8 mouse cellular contexts compared by ENCODE assay signal in the genomic region with DNA sequence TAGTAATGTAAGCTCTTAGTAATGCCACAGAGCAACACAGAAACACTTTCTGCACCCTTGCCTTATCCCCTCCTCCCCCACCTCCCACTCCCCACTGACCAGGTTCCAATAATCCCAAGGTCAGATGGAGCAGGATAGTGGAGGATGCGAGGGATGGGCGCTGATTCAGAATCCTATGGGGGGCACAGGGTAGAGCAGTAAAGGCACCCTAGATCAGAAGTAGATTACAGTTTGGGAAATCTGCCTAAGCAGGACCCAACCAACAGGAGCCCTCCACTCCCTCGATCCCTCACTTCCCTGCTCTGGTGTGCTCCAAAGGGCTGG. TPM values are rescaled to one million over a fixed set of nuclear protein-coding genes. Genes with fewer than 3 reads are reported as not detected.
DNase-seq lines count a peak whose midpoint lies in the region; ATAC-seq and TF ChIP-seq lines count a peak whose summit lies in the region.

No protein-coding gene starts in this region.

- no peak for DNase-seq in layer of hippocampus, adult 2 months (ENCODE audit: low spot score in 2 of 2)
- no peak for DNase-seq in layer of hippocampus, postnatal 36 days
- no peak for DNase-seq in layer of hippocampus, adult 18-20 months (ENCODE audit: low spot score in 2 of 2)
- DNase-seq in layer of hippocampus, adult 9-10 months (ENCODE audit: low spot score), result no peak
- no peak for DNase-seq in gastrocnemius, adult 8-10 months (ENCODE audit: low spot score in 2 of 2)

- WGBS in embryonic facial prominence, embryonic 13.5 days, result 4% methylated on average over 3 of the region's 3 CpGs
- WGBS in hindbrain, embryonic 16.5 days, result 11% methylated on average over 3 of the region's 3 CpGs
- WGBS in midbrain, embryonic 16.5 days, result 0% methylated on average over 3 of the region's 3 CpGs

- no peaks in the 10 kb centered on the region for H3K9me3 ChIP-seq in embryonic facial prominence, embryonic 13.5 days
- no peaks in the 10 kb centered on the region for H3K9me3 ChIP-seq in hindbrain, embryonic 16.5 days (ENCODE audit: control insufficient read depth, low read length)
- H3K9me3 ChIP-seq in midbrain, embryonic 16.5 days (replicated peaks; ENCODE audit: control insufficient read depth, low read length, poor library complexity, severe bottlenecking), result no peaks in the 10 kb centered on the region

- peak overlapping the region; percentile 67 for H3K4me3 ChIP-seq in layer of hippocampus, adult 2 months
- H3K4me3 ChIP-seq in embryonic facial prominence, embryonic 13.5 days, result peak overlapping the region; percentile 58
- peak overlapping the region; percentile 72 for H3K4me3 ChIP-seq in hindbrain, embryonic 16.5 days (ENCODE audit: low read length)
- peak overlapping the region; percentile 59 for H3K4me3 ChIP-seq in midbrain, embryonic 16.5 days (ENCODE audit: low read depth, low read length)

- no peak for TF ChIP-seq CTCF in layer of hippocampus, adult 2 months (conservative IDR thresholded peaks at IDR 0.05)

- H3K4me1 ChIP-seq in embryonic facial prominence, embryonic 13.5 days, result peaks cover 21% of the 10 kb centered on the region
- H3K4me1 ChIP-seq in hindbrain, embryonic 16.5 days (ENCODE audit: control insufficient read depth, insufficient read depth, low read depth, low read length), result peaks cover 8% of the 10 kb centered on the region
- peaks cover 6% of the 10 kb centered on the region; the same call in 1 of the 2 replicates for H3K4me1 ChIP-seq in midbrain, embryonic 16.5 days (ENCODE audit: control insufficient read depth, insufficient read depth, low read length)

- H3K4me2 ChIP-seq in embryonic facial prominence, embryonic 13.5 days, result peak overlapping the region; percentile 98
- H3K4me2 ChIP-seq in hindbrain, embryonic 16.5 days (ENCODE audit: low read length), result peak overlapping the region; percentile 100
- H3K4me2 ChIP-seq in midbrain, embryonic 16.5 days (ENCODE audit: low read length), result peak overlapping the region; percentile 95

- H3K27ac ChIP-seq in layer of hippocampus, adult 2 months, result peak overlapping the region; percentile 89; the same call in 1 of the 2 replicates
- H3K27ac ChIP-seq in embryonic facial prominence, embryonic 13.5 days, result no peak overlapping the region
- no peak overlapping the region for H3K27ac ChIP-seq in hindbrain, embryonic 16.5 days (ENCODE audit: low read depth, low read length)
- H3K27ac ChIP-seq in midbrain, embryonic 16.5 days (ENCODE audit: low read length), result no peak overlapping the region

- H3K36me3 ChIP-seq in embryonic facial prominence, embryonic 13.5 days, result no peaks in the 10 kb centered on the region
- H3K36me3 ChIP-seq in hindbrain, embryonic 16.5 days (ENCODE audit: control insufficient read depth, insufficient read depth, low read length), result no peaks in the 10 kb centered on the region
- no peaks in the 10 kb centered on the region for H3K36me3 ChIP-seq in midbrain, embryonic 16.5 days (ENCODE audit: control insufficient read depth, insufficient read depth, low read length)

- H3K27me3 ChIP-seq in embryonic facial prominence, embryonic 13.5 days, result peaks cover 81% of the 10 kb centered on the region
- H3K27me3 ChIP-seq in hindbrain, embryonic 16.5 days (replicated peaks; ENCODE audit: control insufficient read depth, insufficient read depth, low read length), result peaks cover 11% of the 10 kb centered on the region
- H3K27me3 ChIP-seq in midbrain, embryonic 16.5 days (ENCODE audit: control insufficient read depth, insufficient read depth, low read depth, low read length), result peaks cover 16% of the 10 kb centered on the region

- H3K9ac ChIP-seq in embryonic facial prominence, embryonic 13.5 days, result peak overlapping the region; percentile 59
- H3K9ac ChIP-seq in hindbrain, embryonic 16.5 days (ENCODE audit: low read depth, low read length), result peak overlapping the region; percentile 73
- H3K9ac ChIP-seq in midbrain, embryonic 16.5 days (ENCODE audit: low read depth, low read length), result peak overlapping the region; percentile 68

- no peak for ATAC-seq in embryonic facial prominence, embryonic 13.5 days (ENCODE audit: insufficient number of reproducible peaks, insufficient read depth, low FRiP score, low TSS enrichment, low read depth)
- ATAC-seq in hindbrain, embryonic 16.5 days, result no peak
- no peak; the same call in none of the 2 replicates for ATAC-seq in midbrain, embryonic 16.5 days

RNA-seq across cellular contexts. Expression of a gene that starts 0.4 kb away (rescaled TPM):
- 10 to 100 TPM; 68.5 to 71.3 TPM for total RNA-seq in layer of hippocampus, adult 2 months (2021)
- total RNA-seq in layer of hippocampus, postnatal 36 days (2021), result 10 to 100 TPM; 53.4 to 66.8 TPM
- polyA plus RNA-seq in embryonic facial prominence, embryonic 13.5 days (2015; fragmentation: Nextera tagmentation; extraction: Ambion mirVana), result 0.50 and 0.97 TPM in 2 replicates
- polyA plus RNA-seq in hindbrain, embryonic 16.5 days (2015; fragmentation: Nextera tagmentation; extraction: Ambion mirVana), result 14.1 and 14.4 TPM in 2 replicates
- 11.3 and 11.4 TPM in 2 replicates for polyA plus RNA-seq in midbrain, embryonic 16.5 days (2015; fragmentation: Nextera tagmentation; extraction: Ambion mirVana)
- total RNA-seq in layer of hippocampus, adult 18-20 months (2021), result 10 to 100 TPM; 59.8 to 61.7 TPM
- total RNA-seq in gastrocnemius, adult 8-10 months (2022), result not detected

Comparison
In these comparisons a context has a peak if more than half of its experiments do, and no peak if none do; other contexts are left out.
1. RNA of a gene that starts 0.4 kb away (total RNA-seq): 68.5 to 71.3 TPM in layer of hippocampus, adult 2 months, 53.4 to 66.8 TPM in layer of hippocampus, postnatal 36 days and 59.8 to 61.7 TPM in layer of hippocampus, adult 18-20 months; not detected in gastrocnemius, adult 8-10 months; every median in the first group is over 10 times any median in the second.
2. Peak in every context shown above with its lines, with median percentiles within 50 percentile points of each other: H3K4me3 ChIP-seq, H3K4me2 ChIP-seq and H3K9ac ChIP-seq.